Mouse (Mus musculus) gastrocnemius, postnatal 14 days (tissue): ENCODE data around the gene Nt5dc3. TPM values are rescaled to one million over a fixed set of nuclear protein-coding genes. Genes with fewer than 3 reads are reported as not detected.

Source experiments
- DNase-seq: peaks from one replicate; pipeline ENCODE4 v3.0.0; 2021; ENCODE audit warnings: mixed read lengths
- intact Hi-C: fragments of 180-260 bp; cut with DNase I; formaldehyde crosslinking; loops from one replicate; pipeline ENCODE4 v1.15.1; 2025; ENCODE audit warnings: low total_unique reads
- total RNA-seq, 2 experiments: library from RNA; stranded (reverse); gene quantifications; 2 replicates each; pipeline ENCODE4 v1.2.3; 2021

Gene Nt5dc3
- total RNA-seq, 2 experiments from 2014 or later = 25.2 to 38.1 TPM

DNA sequence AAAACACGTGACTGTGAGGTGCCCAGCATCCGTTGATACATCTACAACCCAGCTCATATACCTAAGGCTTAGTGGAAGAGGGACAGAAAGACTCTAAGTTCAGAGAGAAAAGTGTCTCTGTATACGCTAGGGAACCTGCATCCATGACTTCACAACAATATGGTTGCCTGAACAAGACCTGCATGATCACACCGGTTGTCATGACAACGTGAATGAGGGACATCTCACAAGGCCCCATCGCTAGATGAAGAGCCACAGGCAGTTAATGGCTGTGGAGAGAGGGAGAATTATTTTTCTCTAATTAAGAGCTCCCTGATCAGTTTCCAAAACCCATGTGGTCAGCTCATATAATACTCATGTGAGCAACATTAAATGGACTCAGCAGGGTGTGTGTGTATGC is 73.4 kb downstream of the Nt5dc3 start:
- no peak for DNase-seq

DNA sequence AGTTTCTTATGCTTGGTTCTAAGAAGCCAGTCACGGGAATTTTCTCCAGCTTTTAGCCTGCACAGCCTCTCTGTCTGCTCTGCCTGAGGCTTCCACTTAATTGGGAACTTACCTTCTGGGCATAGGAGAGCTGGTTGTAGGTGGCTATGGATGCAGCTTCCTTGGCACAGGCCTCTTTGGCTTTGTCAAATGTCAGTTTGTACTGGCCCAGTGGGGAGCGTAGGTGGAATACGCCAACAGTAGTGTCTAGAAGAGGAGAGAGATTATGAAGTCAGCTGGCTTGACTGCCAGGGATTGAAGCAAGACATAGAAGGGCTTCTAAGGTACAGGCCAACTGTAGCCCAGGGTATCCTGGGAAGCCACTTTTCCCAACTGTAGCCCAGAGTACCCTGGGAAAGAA is 74.6 kb downstream of the Nt5dc3 start:
- DNase-seq = no peak
- intact Hi-C loops = no loop called here

More for the DNA sequence above, 73.4 kb downstream of the Nt5dc3 start:
- intact Hi-C loops = no loop called here

DNA sequence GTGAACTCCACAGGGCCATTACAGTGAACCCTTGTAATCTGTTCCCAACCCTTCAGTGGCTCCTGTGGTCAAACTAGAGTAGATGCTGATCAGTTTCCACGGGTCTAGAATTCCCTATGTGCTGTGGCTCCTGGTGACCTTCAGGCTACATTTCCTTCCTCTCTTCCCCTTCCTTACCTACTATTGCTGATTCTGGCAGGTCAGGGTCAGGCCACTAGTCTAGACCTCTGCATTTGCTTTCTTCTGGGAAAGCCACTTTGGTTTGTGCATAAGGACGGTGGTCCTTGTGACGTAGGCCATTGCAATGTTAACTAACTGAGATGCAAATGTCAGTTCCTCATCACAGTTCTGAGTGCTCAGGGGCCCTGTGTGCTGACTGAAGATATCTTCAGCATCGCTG is 81.6 kb downstream of the Nt5dc3 start:
- intact Hi-C loops = no loop called here
- DNase-seq = no peak

DNA sequence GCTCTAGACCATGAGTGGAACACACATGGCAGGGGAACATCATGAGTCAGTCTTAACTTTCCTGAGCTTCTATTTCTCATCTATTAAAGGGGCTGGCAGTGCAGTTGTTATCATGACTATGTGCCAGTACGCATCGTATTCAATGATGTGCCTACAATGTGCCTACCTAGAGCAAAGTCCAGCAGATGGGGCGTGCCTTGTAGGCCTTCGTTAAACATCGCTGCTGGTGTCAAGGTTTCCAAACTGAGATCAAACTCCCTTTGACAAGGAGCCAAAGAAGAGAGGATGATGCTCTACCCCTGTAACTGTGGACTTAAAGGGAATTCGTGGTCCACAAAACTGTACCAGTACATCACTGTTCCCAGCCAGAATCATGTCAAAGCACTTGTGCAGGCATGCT is 83.7 kb downstream of the Nt5dc3 start:
- intact Hi-C loops = no loop called here
- no peak for DNase-seq

DNA sequence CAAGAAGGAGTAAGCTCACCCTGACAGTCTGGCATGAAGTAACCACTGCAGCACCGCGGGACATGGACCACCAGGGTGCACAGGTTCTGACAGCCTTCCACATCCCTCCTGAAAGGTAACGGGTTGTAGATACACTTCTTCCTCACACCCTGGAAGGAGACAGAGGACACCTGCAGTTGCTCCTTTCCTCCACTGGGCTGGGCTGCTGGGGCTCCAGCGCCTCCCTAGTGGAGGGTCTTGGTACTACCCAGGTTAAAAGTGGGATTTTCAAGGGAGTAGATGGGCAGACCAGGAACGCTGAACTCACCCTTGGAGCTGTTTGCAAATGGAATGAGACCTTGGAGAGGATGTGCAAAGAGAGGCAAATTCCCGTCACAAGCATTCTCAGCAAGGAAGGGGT is 84.6 kb downstream of the Nt5dc3 start:
- intact Hi-C loops = no loop called here
- no peak for DNase-seq

DNA sequence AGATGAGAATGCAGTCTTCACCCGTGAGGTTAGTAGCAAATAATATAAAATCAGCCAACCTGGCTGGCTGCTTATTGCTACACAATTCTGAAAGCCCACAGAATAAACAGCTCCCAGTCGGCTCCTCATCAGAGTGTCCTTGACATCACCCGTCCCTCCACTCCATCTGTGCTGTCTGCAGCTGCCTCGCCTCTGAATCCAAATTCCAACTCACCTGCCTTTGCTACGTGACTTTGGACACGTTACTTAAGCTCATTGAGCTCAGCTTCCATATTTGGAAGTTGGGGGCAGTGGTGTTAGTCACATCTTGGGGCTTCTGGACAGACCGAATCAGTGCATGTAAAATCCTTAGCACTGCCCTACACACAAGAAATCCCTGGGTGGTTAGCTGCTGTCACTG is 93.3 kb downstream of the Nt5dc3 start:
- intact Hi-C loops = no loop called here
- no peak for DNase-seq

DNA sequence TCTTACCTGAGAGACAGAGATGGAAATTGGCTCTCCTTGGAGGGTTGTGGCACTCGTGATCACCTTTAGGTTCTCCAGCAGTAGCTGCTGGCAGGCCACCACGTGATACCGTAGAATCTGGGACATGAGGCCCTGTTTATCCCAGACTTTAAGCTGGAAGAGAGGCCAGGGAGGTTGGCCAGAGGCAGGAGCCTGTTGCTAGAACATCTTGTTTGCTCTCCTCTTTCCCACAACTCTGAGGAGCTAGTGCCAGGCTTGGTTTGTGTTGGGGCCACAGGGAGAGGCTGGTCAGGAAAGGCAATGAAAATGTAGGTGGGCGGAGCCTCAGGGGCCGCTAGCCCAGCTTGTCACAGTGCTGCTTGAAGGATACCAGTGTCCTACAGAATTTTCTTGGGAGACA is 93.8 kb downstream of the Nt5dc3 start:
- no peak for DNase-seq
- intact Hi-C loops = no loop called here

DNA sequence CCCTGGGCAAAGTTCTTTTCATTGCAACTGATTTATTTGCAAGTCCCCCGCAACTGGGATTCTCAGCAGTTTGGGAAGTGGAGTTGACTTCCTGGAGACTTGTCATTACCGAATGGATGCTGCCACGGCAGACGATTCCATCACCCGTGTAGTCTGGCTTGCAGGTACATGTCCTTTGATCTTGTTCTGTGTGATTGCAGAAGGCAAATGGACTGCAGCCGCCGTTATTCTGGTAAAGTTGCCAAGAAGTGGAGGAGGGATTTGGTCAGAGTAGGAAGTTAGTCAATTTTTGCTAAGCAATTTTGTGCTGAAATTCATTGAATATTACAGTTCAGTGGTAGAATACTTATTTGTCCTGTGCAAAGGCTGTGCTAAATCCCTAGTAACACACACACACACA is 99.9 kb downstream of the Nt5dc3 start:
- DNase-seq = no peak
- intact Hi-C loops = no loop called here

DNA sequence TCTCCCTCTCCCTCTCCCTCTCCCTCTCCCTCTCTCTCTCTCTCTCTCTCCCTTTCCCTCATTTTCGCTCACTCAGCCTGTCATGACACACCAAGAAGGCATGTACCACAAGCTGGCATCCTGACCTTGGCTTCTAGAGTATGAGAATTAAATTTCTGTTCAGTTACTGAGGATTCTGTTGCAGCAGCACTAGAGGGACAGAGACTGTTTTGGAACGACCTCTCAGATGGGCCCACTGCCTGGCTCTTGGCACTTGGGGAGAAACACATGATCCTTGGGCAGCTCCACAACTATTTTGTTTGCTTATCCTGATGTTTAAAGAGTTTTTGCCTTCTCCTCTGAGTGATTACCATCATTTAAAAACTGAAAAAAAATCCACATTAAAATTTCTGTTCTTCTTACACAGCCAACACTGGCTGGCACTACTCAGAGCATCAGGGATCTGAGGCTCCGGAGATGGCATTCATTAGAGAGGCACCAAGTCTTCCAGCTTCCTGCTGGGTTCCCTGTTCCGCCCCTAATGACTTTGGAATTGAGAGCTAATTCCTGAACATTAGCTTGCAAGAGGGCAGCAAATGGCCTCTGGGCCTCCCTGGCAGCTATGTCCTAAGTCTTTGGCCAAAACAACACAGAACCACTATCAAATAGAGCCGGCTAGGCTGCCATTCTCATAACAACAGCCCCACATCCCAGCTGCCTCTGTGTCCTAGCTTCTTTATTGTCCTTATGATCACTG is 101.4 kb downstream of the Nt5dc3 start:
- DNase-seq = peak; percentile 64
- intact Hi-C loops = no loop called here

DNA sequence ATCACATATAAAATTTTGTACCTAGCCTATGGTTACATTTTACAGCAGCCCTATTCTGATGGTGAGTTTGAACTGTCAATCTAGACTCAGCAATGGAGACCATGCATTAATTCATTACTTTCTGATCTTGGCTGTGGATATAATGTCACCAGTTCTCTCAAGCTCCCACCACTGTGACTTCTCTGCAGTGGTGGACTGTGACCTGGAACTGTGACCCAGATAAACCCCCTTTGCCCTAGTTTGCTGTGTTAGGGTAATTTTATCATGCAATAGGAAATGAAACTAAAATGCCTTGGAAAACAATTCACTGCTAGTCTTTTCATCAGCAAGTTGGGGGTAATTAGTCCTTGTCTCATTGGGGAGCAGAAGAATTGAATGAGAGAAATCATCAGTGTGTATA is 102.6 kb downstream of the Nt5dc3 start:
- DNase-seq = no peak
- intact Hi-C loops = no loop called here

DNA sequence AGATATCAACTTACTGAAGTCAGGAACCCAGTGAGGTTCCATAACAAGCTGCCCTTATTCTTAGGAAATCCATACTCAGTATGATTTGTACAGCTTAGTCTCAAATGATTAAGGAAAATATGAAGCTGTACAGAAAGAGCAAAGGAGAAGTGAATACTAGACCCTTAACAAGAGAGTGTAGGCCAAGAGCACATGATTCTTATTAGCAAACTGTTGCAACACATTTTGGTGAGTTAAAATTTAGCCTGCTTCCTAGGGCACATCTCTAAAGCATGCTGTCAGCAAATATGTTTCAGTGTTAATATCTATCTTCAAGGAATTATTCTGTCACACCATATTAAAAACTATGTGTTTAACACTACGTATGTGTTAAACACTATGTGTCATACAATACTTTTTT is 107.6 kb downstream of the Nt5dc3 start:
- DNase-seq = no peak
- intact Hi-C loops = no loop called here

Other genes with a start within 250 kb of the Nt5dc3 start
- 100 to 1,000 TPM; 118 to 140 TPM for gene Hsp90b1, start 73.5 kb upstream of the Nt5dc3 start, total RNA-seq
- gene Ttc41, start 73.2 kb upstream of the Nt5dc3 start, total RNA-seq = 1 to 10 TPM; 1.6 to 1.7 TPM
- gene Gm49358, start 15.0 kb upstream of the Nt5dc3 start, total RNA-seq = 10 to 100 TPM; 12.2 to 18.4 TPM
- gene Stab2, start 229.0 kb downstream of the Nt5dc3 start, total RNA-seq = under 1 TPM; 0.66 to 0.91 TPM